Mouse (Mus musculus) kidney, postnatal 14 days (tissue): Measurements from ENCODE around the gene Gtf3a.
A peak's percentile ranks its signal among the peaks of the same experiment; 100 is the strongest.

ENCODE experiments used
- DNase-seq: peaks from one replicate; pipeline ENCODE4 v3.0.0; 2022; ENCODE audit warnings: mixed read lengths

Gtf3a gene

DNA sequence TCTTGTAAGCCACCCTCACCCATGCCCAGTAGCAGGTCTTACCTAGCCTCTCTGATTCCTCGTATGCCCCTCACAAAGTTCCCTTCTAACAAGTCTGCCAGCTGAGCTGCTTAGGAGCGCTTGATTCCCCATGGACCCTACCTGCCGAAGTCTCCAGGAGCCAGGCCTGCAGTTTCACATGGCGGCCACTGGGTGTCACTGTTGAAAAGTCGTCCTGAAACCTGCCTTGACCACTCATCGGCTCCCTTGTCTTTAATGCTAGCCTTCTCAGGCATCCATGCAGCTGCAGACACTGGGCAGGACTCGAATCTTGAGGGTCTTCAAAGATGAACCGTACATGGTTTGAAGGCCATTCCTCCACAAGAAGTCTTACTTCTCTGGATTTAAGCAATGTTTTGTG lies 34.8 kb downstream of the Gtf3a start:
- peak; percentile 73 for DNase-seq

DNA sequence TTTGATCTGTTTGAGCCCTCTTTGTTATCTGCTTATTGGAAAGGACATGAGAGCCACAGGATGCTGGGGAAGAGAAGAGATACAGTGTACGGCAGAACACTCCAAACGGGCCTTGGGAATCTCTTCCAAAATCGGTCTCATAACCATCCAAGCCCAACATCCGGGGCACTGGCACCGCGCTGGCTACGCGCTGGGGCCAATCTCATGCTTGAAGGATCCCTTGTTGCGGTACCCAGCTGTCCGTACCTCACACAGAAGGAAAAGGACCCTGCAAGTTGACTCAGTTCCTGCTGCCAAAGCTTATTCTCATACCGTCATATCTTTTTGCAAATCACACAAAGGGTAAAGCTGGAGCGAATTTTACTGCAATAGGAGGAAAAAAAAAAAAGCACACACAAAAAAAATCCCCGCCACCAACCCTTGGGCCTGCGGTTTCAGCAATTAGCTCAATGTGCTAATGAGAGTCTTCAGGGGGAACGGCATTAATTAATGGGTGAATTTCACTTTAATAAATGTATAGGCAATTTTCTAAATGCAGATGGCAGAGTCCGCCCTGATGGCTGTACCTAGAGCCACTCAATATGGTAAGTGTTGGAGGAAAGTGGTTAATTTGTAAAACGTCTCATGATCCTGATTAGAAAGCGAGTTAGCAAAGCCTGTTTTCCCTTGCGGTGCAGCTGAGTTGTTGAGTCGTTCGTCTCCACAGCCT lies 37.4 kb downstream of the Gtf3a start:
- DNase-seq = no peak

DNA sequence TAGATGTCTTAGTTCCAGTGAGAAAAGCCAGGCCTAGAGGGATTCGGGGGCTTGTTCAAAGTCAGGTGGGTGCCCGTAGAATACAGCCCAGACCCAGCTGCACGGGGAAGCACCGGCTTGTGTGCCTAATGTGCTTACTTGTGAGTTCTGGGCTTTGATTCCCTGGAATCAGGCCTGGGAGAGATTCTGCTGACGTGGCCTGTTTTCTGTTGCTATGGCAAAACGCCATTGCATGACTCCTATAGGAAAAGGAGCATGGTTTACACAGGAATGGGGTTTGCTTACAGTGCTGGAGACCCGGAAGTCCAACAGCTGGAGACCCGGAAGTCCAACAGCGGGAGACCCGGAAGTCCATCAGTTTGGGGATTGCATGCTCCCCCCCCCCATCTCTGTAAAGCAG lies 39.1 kb downstream of the Gtf3a start:
- DNase-seq = no peak

DNA sequence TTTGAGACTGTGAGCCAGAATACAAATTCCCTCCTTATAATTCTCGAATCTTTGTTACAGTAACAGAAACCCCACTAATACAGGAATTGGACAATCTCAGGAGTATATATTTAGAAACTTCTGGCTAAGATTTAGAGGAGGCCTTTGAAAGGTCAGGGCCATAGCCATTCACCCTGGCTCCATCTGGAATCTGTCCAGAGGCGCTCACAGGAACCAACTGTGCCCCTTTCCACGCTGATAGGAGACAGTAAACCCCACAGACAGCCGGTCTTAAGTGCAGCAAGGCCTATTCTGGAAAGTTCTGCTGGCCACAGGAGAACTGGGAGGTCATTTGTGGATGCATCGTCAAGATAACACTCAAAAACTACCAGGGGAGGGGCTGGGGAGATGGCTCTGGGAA lies 40.6 kb downstream of the Gtf3a start:
- no peak for DNase-seq

DNA sequence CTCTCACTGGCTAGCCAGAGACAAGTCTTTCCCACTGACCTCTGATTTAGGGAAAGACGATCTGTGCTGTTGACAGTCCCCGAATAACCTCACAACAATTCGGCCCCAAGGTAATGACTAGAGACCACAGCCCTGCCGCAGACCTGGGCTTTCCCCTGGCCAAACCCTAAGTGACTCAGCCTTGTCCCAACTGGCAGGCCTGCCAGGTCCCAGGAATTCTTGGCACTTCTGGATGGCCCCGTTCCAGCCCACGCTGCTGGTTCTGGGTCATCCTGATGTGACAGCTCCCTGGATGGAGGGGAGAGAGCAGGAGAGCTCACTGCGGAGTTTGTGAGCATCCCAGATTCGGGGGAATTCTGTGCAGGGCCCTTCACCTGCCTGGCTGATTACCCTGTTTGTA lies 45.1 kb downstream of the Gtf3a start:
- no peak for DNase-seq

DNA sequence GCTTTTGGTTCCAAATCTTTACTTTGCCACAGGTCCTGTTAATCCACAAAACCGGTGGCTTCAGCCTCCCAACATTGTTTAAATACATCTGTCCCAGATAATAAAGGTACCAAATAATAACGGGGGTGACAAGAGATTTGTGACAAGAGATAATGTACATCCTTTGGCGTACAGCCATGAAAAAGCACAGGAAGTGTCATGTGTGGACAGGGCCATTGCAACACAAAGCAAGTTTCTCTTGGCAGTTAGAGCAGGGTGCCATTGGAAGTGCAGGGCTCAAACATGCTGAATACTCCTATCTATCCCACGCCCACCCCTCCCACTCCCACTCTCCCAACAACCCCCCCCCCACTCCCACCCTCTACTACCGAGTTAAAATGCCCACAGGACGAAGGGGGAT lies 46.5 kb downstream of the Gtf3a start:
- no peak for DNase-seq

DNA sequence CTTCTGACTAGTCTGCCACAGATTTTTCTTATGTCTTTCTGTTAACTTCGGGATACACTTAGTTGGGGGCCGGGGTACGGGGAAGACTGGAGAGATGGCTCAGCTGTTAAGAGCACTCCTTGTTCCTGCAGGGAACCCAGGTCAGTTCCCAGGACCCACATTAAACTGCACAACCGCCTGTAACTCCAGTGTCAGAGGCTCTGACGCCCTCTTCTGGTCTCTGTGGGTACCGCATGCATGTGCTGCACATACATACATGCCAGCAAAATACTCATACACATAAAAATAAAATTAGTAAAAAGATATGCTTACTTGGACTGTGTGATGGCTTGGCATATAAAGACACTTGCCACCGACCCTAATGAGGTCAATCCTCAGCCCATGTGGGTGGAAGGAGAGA lies 48.4 kb downstream of the Gtf3a start:
- no peak for DNase-seq

DNA sequence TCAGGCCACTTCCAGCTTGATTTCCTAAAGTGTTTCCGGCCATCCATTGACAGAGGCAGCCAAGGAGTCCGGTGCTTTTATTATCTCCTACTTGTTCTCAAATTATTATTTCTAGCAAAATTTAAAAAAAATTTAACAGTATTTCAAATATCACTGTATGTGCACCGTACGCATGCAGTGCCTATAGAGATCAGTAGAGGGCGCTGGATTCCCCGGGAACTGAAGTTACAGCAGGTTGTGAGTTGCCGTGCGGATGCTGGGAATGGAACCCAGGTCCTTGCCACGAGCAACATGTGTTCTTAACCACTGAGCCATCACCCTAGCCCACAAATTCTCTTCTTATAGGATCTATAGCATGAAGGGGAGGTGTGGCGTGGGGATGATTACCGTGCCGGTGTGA lies 50.3 kb downstream of the Gtf3a start:
- DNase-seq = no peak

DNA sequence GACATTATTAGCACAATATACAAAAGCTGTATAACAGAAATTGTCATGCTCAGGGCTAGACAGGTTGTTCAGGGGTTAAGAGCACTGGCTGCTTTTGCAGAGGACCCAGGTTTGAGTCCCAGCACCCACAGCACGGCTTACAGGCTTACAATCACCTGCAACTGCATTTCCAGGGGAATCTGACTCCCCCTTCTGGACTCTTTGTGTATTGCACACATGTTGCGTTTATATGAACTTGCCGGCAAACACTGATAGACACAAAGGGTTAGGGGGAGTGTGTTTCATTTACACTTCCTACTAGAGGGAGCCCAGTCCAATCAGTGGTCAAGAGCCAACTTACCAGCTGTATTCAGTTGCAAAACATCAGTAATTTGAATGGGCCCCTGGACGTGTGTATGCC lies 52.9 kb downstream of the Gtf3a start:
- no peak for DNase-seq

DNA sequence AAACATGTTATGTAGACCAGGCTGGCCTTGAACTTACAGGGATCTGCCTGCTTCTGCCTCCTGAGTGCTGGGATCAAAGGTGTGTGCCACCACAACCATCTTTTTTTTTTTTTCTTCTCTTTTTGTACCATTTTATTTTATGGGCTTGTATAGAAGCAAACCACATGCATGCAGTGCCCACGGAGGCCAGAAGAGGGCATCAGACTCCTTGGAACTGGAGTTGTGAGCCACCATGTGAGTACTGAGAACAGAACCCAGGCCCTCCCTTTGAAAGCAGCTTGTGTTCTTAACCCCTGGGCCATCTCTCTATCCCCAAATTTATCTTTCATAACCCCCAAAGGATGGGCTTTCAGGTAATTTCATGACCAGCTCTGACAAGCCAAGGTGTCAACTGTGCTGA lies 54.8 kb downstream of the Gtf3a start:
- no peak for DNase-seq
